Mouse (Mus musculus) olfactory bulb, adult 2 months (tissue): ENCODE measurements around the gene C330007P06Rik.

ENCODE experiments used
- CTCF ChIP-seq: fragments of 200-500 bp; IDR thresholded peaks from 2 replicates; pipeline ENCODE4 v1.5.1; 2012; ENCODE audit warnings: low read depth, mild to moderate bottlenecking, low read length, moderate library complexity; ENCODE audit not compliant: insufficient read depth
- POLR2A ChIP-seq: fragments of 200-500 bp; IDR thresholded peaks from 2 replicates; pipeline ENCODE4 v1.6.1; 2012; ENCODE audit warnings: mild to moderate bottlenecking, low read depth, low read length, moderate library complexity; ENCODE audit not compliant: insufficient read depth

DNA sequence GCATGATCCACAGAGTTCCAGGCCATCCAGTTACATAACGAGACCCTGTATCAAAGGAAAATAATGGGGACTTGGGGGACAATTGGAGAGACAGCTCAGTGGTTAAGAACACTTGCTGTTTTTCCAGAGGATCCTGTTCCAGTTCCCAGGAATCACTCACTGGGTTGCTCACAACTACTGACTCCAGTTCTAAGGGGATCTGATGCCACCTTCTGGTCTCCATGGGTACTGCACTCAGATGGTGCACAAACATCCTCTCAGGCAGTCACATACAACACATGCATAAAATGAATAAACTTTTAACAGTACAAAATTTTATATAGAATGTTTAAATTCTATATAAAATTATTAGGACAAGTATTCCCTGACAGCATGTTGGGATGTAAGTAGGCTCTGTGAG is 10.8 kb upstream of the C330007P06Rik start:
- TF ChIP-seq CTCF: no peak
- no peak for TF ChIP-seq POLR2A
